Mouse (Mus musculus): ENCODE data around the gene Rsrp1. TPM values are rescaled to one million over a fixed set of nuclear protein-coding genes. Genes with fewer than 3 reads are reported as not detected.
A peak's percentile ranks its signal among the peaks of the same experiment; 100 is the strongest.

Gene Rsrp1
- polyA plus RNA-seq, 1 experiment from 2014 or later: 370 TPM

DNA sequence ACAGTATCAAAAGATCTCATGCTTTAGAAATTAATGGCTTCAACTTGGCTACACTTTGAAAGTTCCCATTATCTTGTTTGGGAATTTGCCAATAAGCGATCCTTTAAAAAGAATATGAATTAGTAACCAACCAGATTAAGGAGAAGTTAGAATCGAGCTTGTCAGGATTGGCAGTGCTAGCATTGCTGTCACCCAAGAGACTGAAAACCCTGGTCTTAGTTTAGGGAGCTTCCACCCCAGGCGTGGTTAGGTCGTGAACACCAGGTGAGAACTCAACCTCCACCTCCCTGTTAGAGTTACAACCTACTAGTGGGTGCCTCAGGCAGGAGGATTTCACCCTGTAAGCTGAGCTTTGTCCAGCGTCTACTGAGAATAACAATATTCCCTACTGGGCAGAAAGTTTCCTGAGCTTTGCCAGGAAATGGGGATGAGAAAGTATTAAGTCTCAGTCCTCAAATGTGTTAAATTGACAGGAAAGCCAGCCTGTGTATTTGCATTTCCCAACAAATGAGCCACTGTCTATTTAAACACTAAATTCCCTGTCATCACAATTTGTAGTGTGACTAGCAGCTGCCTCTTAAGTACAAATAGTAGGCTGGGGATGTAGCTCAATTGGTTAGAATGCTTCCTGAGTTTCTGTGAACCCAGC is 4.5 kb downstream of the Rsrp1 start:
- Histone ChIP-seq H3K9me3 (ENCODE audit: control insufficient read depth, low read length) (no peaks in the 10 kb centered on the region), H3K27ac (ENCODE audit: low read depth, low read length) (no peak overlapping the region), H3K36me3 (ENCODE audit: control insufficient read depth, insufficient read depth, low read length) (peaks cover 50% of the 10 kb centered on the region), H3K4me2 (replicated peaks; ENCODE audit: low read depth, low read length) (no peak overlapping the region), H3K9ac (ENCODE audit: low read depth, low read length) (no peak overlapping the region), H3K4me3 (ENCODE audit: low read length) (no peak overlapping the region), H3K27me3 (ENCODE audit: control insufficient read depth, insufficient read depth, low read length) (no peaks in the 10 kb centered on the region), H3K4me1 (ENCODE audit: control insufficient read depth, insufficient read depth, low read length) (peaks cover 12% of the 10 kb centered on the region)
- 72% methylated on average over 5 of the region's 5 CpGs for WGBS
- no peak for ATAC-seq (ENCODE audit: low FRiP score, low TSS enrichment)

DNA sequence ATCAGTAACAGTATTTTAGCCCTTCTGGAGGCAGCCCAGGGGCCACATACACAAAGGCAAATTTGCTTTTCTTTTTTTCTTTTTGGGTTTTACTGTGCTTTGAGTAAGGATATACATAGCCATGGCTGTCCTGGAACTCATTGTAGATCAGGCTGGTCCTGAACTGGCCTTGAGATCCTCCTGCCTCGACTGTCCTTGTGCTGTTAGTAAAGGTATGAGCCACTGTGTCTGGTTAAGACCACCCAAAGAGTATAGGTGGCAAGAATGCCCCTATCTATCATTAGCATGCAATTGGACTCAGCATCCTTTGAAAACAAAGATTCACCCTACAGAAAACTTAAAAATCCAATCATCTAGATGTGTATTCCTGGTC is 5.1 kb downstream of the Rsrp1 start:
- Histone ChIP-seq H3K9ac (ENCODE audit: low read depth, low read length) (no peak overlapping the region), H3K36me3 (ENCODE audit: control insufficient read depth, insufficient read depth, low read length) (peaks cover 55% of the 10 kb centered on the region), H3K4me1 (ENCODE audit: control insufficient read depth, insufficient read depth, low read length) (peaks cover 12% of the 10 kb centered on the region), H3K9me3 (ENCODE audit: control insufficient read depth, low read length) (no peaks in the 10 kb centered on the region), H3K4me2 (replicated peaks; ENCODE audit: low read depth, low read length) (no peak overlapping the region), H3K27ac (ENCODE audit: low read depth, low read length) (no peak overlapping the region), H3K4me3 (ENCODE audit: low read length) (no peak overlapping the region), H3K27me3 (ENCODE audit: control insufficient read depth, insufficient read depth, low read length) (no peaks in the 10 kb centered on the region)
- WGBS: 73% methylated on average over 1 of the region's 1 CpGs
- ATAC-seq (ENCODE audit: low FRiP score, low TSS enrichment): no peak

DNA sequence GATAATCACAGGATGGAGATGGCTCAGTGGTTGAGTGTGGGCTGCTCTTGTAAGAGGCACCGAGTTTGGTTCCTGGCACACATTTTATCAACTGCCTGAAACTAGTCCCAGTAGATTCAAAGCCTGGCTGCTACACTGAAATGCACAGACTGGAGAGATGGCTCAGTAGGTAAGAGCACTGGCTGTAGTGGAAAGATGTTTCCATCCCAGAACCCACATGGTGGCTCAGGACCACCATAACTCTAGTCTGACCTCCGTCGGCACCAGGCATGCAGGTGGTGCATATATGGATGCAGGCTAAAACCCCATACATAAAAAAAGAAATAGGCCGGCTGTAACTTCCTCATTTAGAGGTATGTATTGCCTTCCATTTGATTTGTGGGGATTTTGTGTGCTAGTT is 6.1 kb downstream of the Rsrp1 start:
- 75% methylated on average over 4 of the region's 4 CpGs for WGBS
- no peak for ATAC-seq (ENCODE audit: low FRiP score, low TSS enrichment)
- H3K9me3 ChIP-seq (ENCODE audit: control insufficient read depth, low read length): no peaks in the 10 kb centered on the region
- no peak overlapping the region for H3K9ac ChIP-seq (ENCODE audit: low read depth, low read length)
- H3K4me3 ChIP-seq (ENCODE audit: low read length): no peak overlapping the region
- no peak overlapping the region for H3K27ac ChIP-seq (ENCODE audit: low read depth, low read length)
- no peak overlapping the region for H3K4me2 ChIP-seq (replicated peaks; ENCODE audit: low read depth, low read length)
- H3K27me3 ChIP-seq (ENCODE audit: control insufficient read depth, insufficient read depth, low read length): no peaks in the 10 kb centered on the region
- peaks cover 12% of the 10 kb centered on the region for H3K4me1 ChIP-seq (ENCODE audit: control insufficient read depth, insufficient read depth, low read length)
- peaks cover 65% of the 10 kb centered on the region for H3K36me3 ChIP-seq (ENCODE audit: control insufficient read depth, insufficient read depth, low read length)

DNA sequence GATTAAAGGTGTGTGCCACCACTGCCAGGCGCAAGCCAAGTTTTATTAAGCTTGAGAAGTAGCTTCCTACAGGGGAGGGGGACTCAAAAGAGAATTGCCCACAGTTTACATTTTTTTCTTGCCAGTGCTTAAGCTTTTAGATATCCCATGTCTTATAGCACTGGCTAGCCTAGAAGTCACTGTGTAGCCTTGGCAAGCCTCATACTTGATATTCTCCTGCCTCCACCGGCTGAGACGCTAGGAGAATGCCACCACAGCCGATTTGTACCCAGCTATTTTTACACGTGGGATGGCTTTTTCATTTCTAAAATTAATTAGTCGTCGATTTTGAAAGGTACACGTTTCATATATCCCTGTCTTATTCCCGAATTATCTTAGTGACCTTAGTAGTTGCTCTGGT is 6.8 kb downstream of the Rsrp1 start:
- H3K36me3 ChIP-seq (ENCODE audit: control insufficient read depth, insufficient read depth, low read length): peaks cover 65% of the 10 kb centered on the region
- peak overlapping the region; percentile 56 for H3K4me2 ChIP-seq (replicated peaks; ENCODE audit: low read depth, low read length)
- H3K9me3 ChIP-seq (ENCODE audit: control insufficient read depth, low read length): no peaks in the 10 kb centered on the region
- H3K27me3 ChIP-seq (ENCODE audit: control insufficient read depth, insufficient read depth, low read length): no peaks in the 10 kb centered on the region
- H3K4me1 ChIP-seq (ENCODE audit: control insufficient read depth, insufficient read depth, low read length): peaks cover 11% of the 10 kb centered on the region
- peak overlapping the region; percentile 78 for H3K4me3 ChIP-seq (ENCODE audit: low read length)
- no peak overlapping the region for H3K27ac ChIP-seq (ENCODE audit: low read depth, low read length)
- WGBS: 29% methylated on average over 9 of the region's 9 CpGs
- no peak overlapping the region for H3K9ac ChIP-seq (ENCODE audit: low read depth, low read length)
- no peak for ATAC-seq (ENCODE audit: low FRiP score, low TSS enrichment)

DNA sequence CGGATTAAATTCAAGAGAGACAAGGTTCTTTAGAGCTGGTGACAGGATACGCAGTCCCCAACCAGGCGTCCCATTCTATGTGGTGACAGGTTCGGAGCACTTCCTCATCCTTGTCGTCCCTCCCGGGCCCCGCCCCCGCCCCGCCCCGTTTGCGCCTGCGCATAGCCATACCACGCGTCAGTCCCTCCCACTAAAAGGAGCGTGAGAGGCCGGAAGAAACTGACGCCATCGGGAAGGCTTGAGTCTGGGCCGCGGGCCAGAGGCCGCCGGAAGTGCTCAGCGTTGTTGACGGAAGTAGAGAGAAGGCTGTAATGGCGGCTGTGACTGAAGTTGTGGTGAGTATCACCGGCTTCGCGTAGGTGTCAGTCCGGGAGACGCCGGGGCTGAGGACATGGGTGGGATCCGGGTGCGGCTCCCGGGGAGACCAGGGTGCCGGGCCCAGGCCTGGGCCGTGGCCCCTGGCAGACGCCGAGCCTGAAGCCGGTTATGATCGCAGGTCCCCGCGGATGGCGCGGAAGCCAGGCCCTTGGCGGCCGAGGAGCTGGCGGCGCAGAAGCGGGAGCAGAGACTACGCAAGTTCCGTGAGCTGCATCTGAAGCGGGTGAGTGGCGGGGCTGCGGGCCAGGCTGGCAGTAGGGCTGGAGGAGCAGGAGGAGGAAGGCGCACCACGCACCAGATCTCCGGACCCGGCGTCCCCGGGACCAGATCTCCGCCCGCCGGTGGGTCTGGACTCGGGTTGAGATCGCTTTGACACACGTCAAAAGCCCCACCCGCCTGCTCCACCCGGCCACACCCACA is 7.5 kb downstream of the Rsrp1 start, which contains the start of gene Syf2:
Gene Syf2 (plus strand): TSS at position 215 of the 798 bp plus-strand sequence.
- H3K9me3 ChIP-seq (ENCODE audit: control insufficient read depth, low read length): no peaks in the 10 kb centered on the region
- peak within 1 kb of the TSS; percentile 72 for H3K9ac ChIP-seq (ENCODE audit: low read depth, low read length)
- peaks cover 4% of the 10 kb centered on the region for H3K4me1 ChIP-seq (ENCODE audit: control insufficient read depth, insufficient read depth, low read length)
- whole genome bisulfite sequencing: under 1% methylated on average over 68 of the region's 68 CpGs
- peak within 1 kb of the TSS; percentile 78 for H3K4me3 ChIP-seq (ENCODE audit: low read length)
- no peaks in the 10 kb centered on the region for H3K27me3 ChIP-seq (ENCODE audit: control insufficient read depth, insufficient read depth, low read length)
- H3K36me3 ChIP-seq (ENCODE audit: control insufficient read depth, insufficient read depth, low read length): peaks cover 65% of the 10 kb centered on the region
- peak within 1 kb of the TSS; percentile 56 for H3K4me2 ChIP-seq (replicated peaks; ENCODE audit: low read depth, low read length)
- ATAC-seq (ENCODE audit: low FRiP score, low TSS enrichment): peak; percentile 96
- no peak within 1 kb of the TSS for H3K27ac ChIP-seq (ENCODE audit: low read depth, low read length)

DNA sequence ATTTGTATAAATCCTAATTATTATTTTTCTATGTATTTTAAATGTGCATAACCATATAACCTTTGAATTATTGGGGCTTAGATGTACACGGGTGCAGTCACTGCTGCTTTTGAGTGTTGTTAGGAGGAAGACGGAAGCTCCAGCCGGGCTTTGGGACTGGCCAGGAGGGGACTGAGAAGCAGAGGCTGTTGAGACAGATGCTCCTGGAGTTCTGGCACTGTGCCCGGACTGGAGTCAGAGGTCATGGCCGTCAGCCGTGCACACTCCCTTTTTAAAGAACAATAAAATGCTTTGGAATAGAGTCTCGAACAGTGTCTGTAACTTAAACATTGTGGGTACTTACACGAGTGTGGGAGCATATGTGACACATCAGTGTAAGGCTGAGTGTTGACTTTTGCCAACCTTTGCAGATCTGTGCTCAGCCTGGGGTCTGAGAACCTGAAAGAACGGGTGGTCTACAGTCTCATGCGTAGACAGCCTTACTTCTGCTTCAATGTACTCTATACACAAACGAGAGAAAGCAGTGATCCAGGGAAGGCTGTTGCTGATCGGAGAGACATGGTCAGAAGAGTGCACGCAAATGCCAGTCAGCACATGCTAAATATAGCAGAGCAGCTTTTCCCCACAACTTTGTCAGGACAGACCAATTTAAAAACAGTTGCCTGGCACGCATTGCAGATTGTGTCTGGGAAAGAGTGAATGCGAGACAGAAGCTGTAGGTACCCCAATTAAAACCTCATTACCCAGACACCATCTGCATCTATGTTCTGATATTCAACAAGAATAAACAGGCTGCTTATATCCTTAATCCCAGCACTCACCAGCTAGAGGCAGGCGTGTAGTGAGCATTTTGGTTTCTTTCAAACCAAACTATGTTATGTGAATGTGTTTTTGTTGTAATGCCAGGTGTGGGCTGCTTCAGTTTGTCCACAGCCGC is 14.1 kb downstream of the Rsrp1 start:
- 47% methylated on average over 17 of the region's 17 CpGs for WGBS
- Histone ChIP-seq H3K9ac (ENCODE audit: low read depth, low read length) (no peak overlapping the region), H3K4me3 (ENCODE audit: low read length) (no peak overlapping the region), H3K4me1 (ENCODE audit: control insufficient read depth, insufficient read depth, low read length) (peaks cover 2% of the 10 kb centered on the region), H3K27me3 (ENCODE audit: control insufficient read depth, insufficient read depth, low read length) (no peaks in the 10 kb centered on the region), H3K9me3 (ENCODE audit: control insufficient read depth, low read length) (no peaks in the 10 kb centered on the region), H3K27ac (ENCODE audit: low read depth, low read length) (no peak overlapping the region), H3K4me2 (replicated peaks; ENCODE audit: low read depth, low read length) (no peak overlapping the region), H3K36me3 (ENCODE audit: control insufficient read depth, insufficient read depth, low read length) (peaks cover 48% of the 10 kb centered on the region)
- ATAC-seq (ENCODE audit: low FRiP score, low TSS enrichment): no peak; the same call in 1 of the 2 replicates

DNA sequence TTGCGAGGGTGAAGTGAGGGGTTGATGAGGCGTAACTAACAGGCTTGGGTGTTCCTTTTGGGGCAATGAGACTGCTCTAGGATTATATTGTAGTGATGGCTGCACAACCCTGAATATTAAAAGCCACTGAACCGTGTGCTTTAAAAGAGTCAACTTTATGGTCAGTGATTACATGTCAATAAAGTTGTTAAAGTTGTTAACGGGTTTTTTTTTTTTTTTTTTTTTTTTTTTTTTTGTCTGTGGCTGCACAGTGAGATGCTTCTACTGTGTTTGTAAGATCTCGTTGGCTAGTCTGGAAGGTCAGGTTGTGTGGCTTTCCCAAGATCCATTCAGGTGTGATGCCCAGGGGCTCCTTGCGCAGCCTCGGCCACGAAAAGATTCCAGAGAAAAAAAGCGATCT is 16.5 kb downstream of the Rsrp1 start:
- Histone ChIP-seq H3K9me3 (ENCODE audit: control insufficient read depth, low read length) (no peaks in the 10 kb centered on the region), H3K27ac (ENCODE audit: low read depth, low read length) (no peak overlapping the region), H3K36me3 (ENCODE audit: control insufficient read depth, insufficient read depth, low read length) (peaks cover 24% of the 10 kb centered on the region), H3K4me3 (ENCODE audit: low read length) (peak overlapping the region; percentile 2; the same call in 1 of the 2 replicates), H3K9ac (ENCODE audit: low read depth, low read length) (0 out of 2 replicates have a peak overlapping the region, but pooled peaks have one; percentile 29), H3K4me1 (ENCODE audit: control insufficient read depth, insufficient read depth, low read length) (peaks cover 2% of the 10 kb centered on the region), H3K27me3 (ENCODE audit: control insufficient read depth, insufficient read depth, low read length) (peaks cover 22% of the 10 kb centered on the region; the same call in 1 of the 2 replicates), H3K4me2 (replicated peaks; ENCODE audit: low read depth, low read length) (peak overlapping the region; percentile 25)
- 0 out of 2 replicates have a peak, but pooled peaks have one; percentile 7 for ATAC-seq (ENCODE audit: low FRiP score, low TSS enrichment)
- WGBS: 16% methylated on average over 9 of the region's 9 CpGs

DNA sequence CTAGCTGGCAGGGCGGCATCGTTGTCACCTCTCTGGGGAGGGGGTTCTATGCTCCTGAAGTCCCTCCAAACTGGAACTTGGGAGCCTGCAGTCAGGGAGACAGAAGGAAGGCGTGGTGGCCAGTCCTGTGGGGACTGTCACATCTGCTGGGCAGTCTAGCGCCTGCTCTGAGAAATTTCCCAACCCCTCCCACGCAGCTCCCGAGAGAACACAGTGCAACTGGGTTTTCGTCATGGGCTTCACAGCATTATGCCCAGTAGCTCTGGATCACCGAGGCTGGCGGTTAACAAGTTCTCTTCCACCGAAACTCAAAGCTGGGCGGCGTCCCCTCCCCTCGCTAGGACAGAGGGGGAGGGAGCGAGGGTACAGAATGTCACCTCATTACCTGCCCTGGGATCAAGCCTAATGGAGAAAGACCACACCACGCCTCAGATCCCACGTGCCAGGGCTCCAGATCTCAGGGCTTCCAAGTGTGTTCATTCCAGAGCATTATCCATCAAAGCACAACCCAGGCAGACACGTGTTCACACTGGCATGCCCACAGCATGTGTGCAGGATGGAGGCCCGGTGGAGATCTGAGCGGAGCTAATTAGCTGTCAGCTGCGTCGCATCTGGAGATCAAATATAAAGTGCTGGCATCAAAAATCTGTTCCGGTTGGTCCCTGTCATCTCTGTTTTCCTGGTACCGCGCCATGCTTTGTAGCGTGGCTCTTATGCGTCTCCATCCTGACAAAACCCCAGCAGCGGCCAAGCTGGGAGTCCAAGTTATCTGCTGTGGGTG is 20.6 kb downstream of the Rsrp1 start:
- peaks cover 5% of the 10 kb centered on the region; the same call in 1 of the 2 replicates for H3K4me1 ChIP-seq (ENCODE audit: control insufficient read depth, insufficient read depth, low read length)
- no peak overlapping the region for H3K9ac ChIP-seq (ENCODE audit: low read depth, low read length)
- 53% methylated on average over 27 of the region's 27 CpGs for WGBS
- no peaks in the 10 kb centered on the region for H3K36me3 ChIP-seq (ENCODE audit: control insufficient read depth, insufficient read depth, low read length)
- ATAC-seq (ENCODE audit: low FRiP score, low TSS enrichment): no peak
- no peak overlapping the region for H3K4me3 ChIP-seq (ENCODE audit: low read length)
- no peak overlapping the region for H3K4me2 ChIP-seq (replicated peaks; ENCODE audit: low read depth, low read length)
- no peak overlapping the region for H3K27ac ChIP-seq (ENCODE audit: low read depth, low read length)
- peaks cover 28% of the 10 kb centered on the region; the same call in 1 of the 2 replicates for H3K27me3 ChIP-seq (ENCODE audit: control insufficient read depth, insufficient read depth, low read length)
- H3K9me3 ChIP-seq (ENCODE audit: control insufficient read depth, low read length): no peaks in the 10 kb centered on the region
